Mouse (Mus musculus): Measurements from ENCODE around the gene Ccer2.

The Ccer2 gene

GRCm38 (mm10) chr7:28758623-28759022 is 2.6 kb downstream of the Ccer2 start:
- DNase-seq, result no peak

GRCm38 (mm10) chr7:28761907-28762306 is 5.9 kb downstream of the Ccer2 start:
- no peak for DNase-seq

GRCm38 (mm10) chr7:28765211-28765610 is 9.2 kb downstream of the Ccer2 start:
- DNase-seq, result no peak

- DNase-seq, result peak; percentile 96
These were observed 10.4 kb downstream of the Ccer2 start, which contains the start of gene Sirt2 for GRCm38 (mm10) chr7:28766173-28766879. TSS of gene Sirt2 (plus strand) at chr7:28766735.

GRCm38 (mm10) chr7:28766910-28767309 is 10.9 kb downstream of the Ccer2 start:
- no peak for DNase-seq

GRCm38 (mm10) chr7:28767462-28767965 is 11.5 kb downstream of the Ccer2 start, which contains the start of gene Nfkbib:
TSS of gene Nfkbib (minus strand) at chr7:28767512.
- no peak for DNase-seq

- no peak for DNase-seq
These were observed 13.5 kb downstream of the Ccer2 start for GRCm38 (mm10) chr7:28769414-28769958.

GRCm38 (mm10) chr7:28770309-28770708 is 14.3 kb downstream of the Ccer2 start:
- DNase-seq, result no peak

- DNase-seq, result no peak
These were observed 15.9 kb downstream of the Ccer2 start for GRCm38 (mm10) chr7:28771867-28772266.

GRCm38 (mm10) chr7:28773163-28773562 is 17.2 kb downstream of the Ccer2 start:
- no peak for DNase-seq

GRCm38 (mm10) chr7:28774164-28774563 is 18.2 kb downstream of the Ccer2 start:
- DNase-seq, result no peak

GRCm38 (mm10) chr7:28775129-28775528 is 19.2 kb downstream of the Ccer2 start:
- no peak for DNase-seq

GRCm38 (mm10) chr7:28778825-28779224 is 22.9 kb downstream of the Ccer2 start:
- DNase-seq, result no peak

- peak; percentile 94 for DNase-seq
These were observed 24.2 kb downstream of the Ccer2 start for GRCm38 (mm10) chr7:28780067-28780658.

- DNase-seq, result no peak
These were observed 24.9 kb downstream of the Ccer2 start for GRCm38 (mm10) chr7:28780857-28781256.

GRCm38 (mm10) chr7:28781261-28781663 is 25.3 kb downstream of the Ccer2 start:
- peak; percentile 86 for DNase-seq

- peak; percentile 58 for DNase-seq
These were observed 29.2 kb downstream of the Ccer2 start for GRCm38 (mm10) chr7:28785161-28785560.

GRCm38 (mm10) chr7:28787884-28788283 is 31.9 kb downstream of the Ccer2 start:
- no peak for DNase-seq

- peak; percentile 81 for DNase-seq
These were observed 32.6 kb downstream of the Ccer2 start, which contains the start of gene Rinl for GRCm38 (mm10) chr7:28788307-28789195. TSS of gene Rinl (plus strand) at chr7:28788969.

- DNase-seq, result no peak
These were observed 33.3 kb downstream of the Ccer2 start for GRCm38 (mm10) chr7:28789235-28789634.

GRCm38 (mm10) chr7:28790066-28790806 is 34.3 kb downstream of the Ccer2 start:
- DNase-seq, result no peak

- DNase-seq, result no peak
These were observed 35.7 kb downstream of the Ccer2 start for GRCm38 (mm10) chr7:28791706-28792105.
